Mouse (Mus musculus) forebrain, postnatal 0 days (tissue): ENCODE data around the gene Rsph10b. TPM values are rescaled to one million over a fixed set of nuclear protein-coding genes. Genes with fewer than 3 reads are reported as not detected.
"Not testable (repeated sequence)": the region's sequence is repeated elsewhere in the genome, so short reads cannot be mapped to it uniquely, and the experiment has no call there.

Experiments
- ATAC-seq: fragments of 200-750 bp; cut with Nextera tagmentation; 2 replicates; pipeline ENCODE4 v1.8.0; 2017; ENCODE audit warnings: mild to moderate bottlenecking, moderate library complexity
- DNase-seq: peaks from one replicate; pipeline ENCODE4 v3.0.0-alpha.2; 2015
- H3K27ac ChIP-seq: fragments of 300-500 bp; sonication (generic); 2 replicates; pipeline ENCODE4 v1.5.1; 2014; ENCODE audit warnings: low read depth, mild to moderate bottlenecking, antibody characterized with exemption, low read length, moderate library complexity, mixed read lengths
- H3K27me3 ChIP-seq: fragments of 300-500 bp; sonication (generic); 2 replicates; pipeline ENCODE4 v1.6.1; 2014; ENCODE audit warnings: mild to moderate bottlenecking, low read length, mixed read lengths; ENCODE audit not compliant: insufficient read depth
- H3K36me3 ChIP-seq: fragments of 300-500 bp; sonication (generic); 2 replicates; pipeline ENCODE4 v1.6.1; 2014; ENCODE audit warnings: mild to moderate bottlenecking, moderate library complexity; ENCODE audit not compliant: insufficient read depth
- H3K4me1 ChIP-seq: fragments of 300-500 bp; sonication (generic); 2 replicates; pipeline ENCODE4 v1.6.1; 2014; ENCODE audit warnings: antibody characterized with exemption; ENCODE audit not compliant: insufficient read depth
- H3K4me2 ChIP-seq: fragments of 300-500 bp; sonication (generic); 2 replicates; pipeline ENCODE4 v1.6.1; 2014; ENCODE audit warnings: low read depth, mild to moderate bottlenecking, moderate library complexity
- H3K4me3 ChIP-seq: fragments of 300-500 bp; sonication (generic); 2 replicates; pipeline ENCODE4 v1.5.1; 2014; ENCODE audit warnings: low read depth, low read length, mixed read lengths
- H3K9ac ChIP-seq: fragments of 300-500 bp; sonication (generic); 2 replicates; pipeline ENCODE4 v1.6.1; 2014; ENCODE audit warnings: mild to moderate bottlenecking
- H3K9me3 ChIP-seq: fragments of 300-500 bp; sonication (generic); 2 replicates; pipeline ENCODE4 v1.6.1; 2016; ENCODE audit warnings: low read length
- CTCF ChIP-seq: sonication (generic); IDR thresholded peaks from 2 replicates; pipeline ENCODE4 v1.5.1; 2016; ENCODE audit warnings: antibody characterized with exemption, control low read depth, low read depth
- WGBS: fragments of 180-500 bp; shearing (Covaris S2); extraction: QIAGEN DNeasy Blood & Tissue Kit; methylation state at CpG from one replicate; pipeline ENCODE4 v1.1.7; 2014; 5-methylcytosine and 5-hydroxymethylcytosine counted together
- polyA plus RNA-seq: library from polyadenylated mRNA; unstranded; fragments of >200 nt; fragmentation: Nextera tagmentation; extraction: Ambion mirVana; gene quantifications from 2 replicates; pipeline ENCODE4 v1.2.1, GENCODE M21; 2015
- total RNA-seq: library from RNA; depleted of rRNA; stranded (reverse); fragments of >200 nt; gene quantifications from 2 replicates; pipeline ENCODE4 v1.2.3, GENCODE M21; 2014

Rsph10b gene
- total and polyA plus RNA-seq, 2 experiments from 2014 or later = 3.4 to 4.3 TPM

GRCm38 (mm10) chr5:143992661-143993060 is 59.8 kb downstream of the Rsph10b start:
- H3K4me3 ChIP-seq = no peak overlapping the region
- no peak for ATAC-seq
- H3K27me3 ChIP-seq = no peaks in the 10 kb centered on the region
- DNase-seq = no peak
- no peaks in the 10 kb centered on the region for H3K4me1 ChIP-seq
- no peak overlapping the region for H3K4me2 ChIP-seq
- H3K27ac ChIP-seq = no peak overlapping the region
- no peak for TF ChIP-seq CTCF
- no peaks in the 10 kb centered on the region for H3K9me3 ChIP-seq
- WGBS = 85% methylated on average over 10 of the region's 10 CpGs
- no peak overlapping the region for H3K9ac ChIP-seq
- peaks cover 93% of the 10 kb centered on the region for H3K36me3 ChIP-seq

- no peak for TF ChIP-seq CTCF
- WGBS = 91% methylated on average over 8 of the region's 8 CpGs
- Histone ChIP-seq H3K27ac (no peak overlapping the region), H3K27me3 (no peaks in the 10 kb centered on the region), H3K36me3 (peaks cover 94% of the 10 kb centered on the region), H3K4me3 (no peak overlapping the region), H3K9ac (no peak overlapping the region), H3K9me3 (no peaks in the 10 kb centered on the region), H3K4me1 (no peaks in the 10 kb centered on the region), H3K4me2 (no peak overlapping the region)
- ATAC-seq = no peak
- DNase-seq = no peak
These were observed 60.4 kb downstream of the Rsph10b start for GRCm38 (mm10) chr5:143993260-143993659.

- no peak overlapping the region for H3K27ac ChIP-seq
- H3K9ac ChIP-seq = no peak overlapping the region
- no peaks in the 10 kb centered on the region for H3K9me3 ChIP-seq
- TF ChIP-seq CTCF = no peak
- no peak overlapping the region for H3K4me2 ChIP-seq
- peaks cover 94% of the 10 kb centered on the region for H3K36me3 ChIP-seq
- no peaks in the 10 kb centered on the region for H3K27me3 ChIP-seq
- DNase-seq (no peak), ATAC-seq (no peak)
- no peaks in the 10 kb centered on the region for H3K4me1 ChIP-seq
- no peak overlapping the region for H3K4me3 ChIP-seq
- 95% methylated on average over 5 of the region's 5 CpGs for WGBS
These were observed 61.0 kb downstream of the Rsph10b start for GRCm38 (mm10) chr5:143993849-143994248.

GRCm38 (mm10) chr5:143994632-143995365 is 62.0 kb downstream of the Rsph10b start:
- no peak for ATAC-seq
- H3K4me1 ChIP-seq = no peaks in the 10 kb centered on the region

GRCm38 (mm10) chr5:143999409-143999808 is 66.6 kb downstream of the Rsph10b start:
- H3K4me2 ChIP-seq = no peak overlapping the region
- 87% methylated on average over 1 of the region's 1 CpGs for WGBS

More at GRCm38 (mm10) chr5:143994632-143995365, 62.0 kb downstream of the Rsph10b start:
- TF ChIP-seq CTCF = peak; percentile 43
- no peak for DNase-seq
- Histone ChIP-seq H3K4me3 (no peak overlapping the region), H3K36me3 (peaks cover 92% of the 10 kb centered on the region), H3K27me3 (no peaks in the 10 kb centered on the region), H3K4me2 (no peak overlapping the region), H3K9me3 (no peaks in the 10 kb centered on the region), H3K27ac (no peak overlapping the region), H3K9ac (no peak overlapping the region)
- 77% methylated on average over 11 of the region's 11 CpGs for WGBS

GRCm38 (mm10) chr5:144002461-144003192 is 69.8 kb downstream of the Rsph10b start:
- Histone ChIP-seq H3K4me3 (no peak overlapping the region), H3K27me3 (no peaks in the 10 kb centered on the region), H3K4me1 (no peaks in the 10 kb centered on the region), H3K9me3 (no peaks in the 10 kb centered on the region), H3K36me3 (peaks cover 74% of the 10 kb centered on the region), H3K27ac (no peak overlapping the region), H3K9ac (no peak overlapping the region), H3K4me2 (no peak overlapping the region)
- no peak for ATAC-seq
- no peak for TF ChIP-seq CTCF
- WGBS = 94% methylated on average over 15 of the region's 15 CpGs
- DNase-seq = no peak

More at GRCm38 (mm10) chr5:143999409-143999808, 66.6 kb downstream of the Rsph10b start:
- H3K4me3 ChIP-seq = no peak overlapping the region
- ATAC-seq = no peak
- H3K27me3 ChIP-seq = no peaks in the 10 kb centered on the region
- no peaks in the 10 kb centered on the region for H3K4me1 ChIP-seq
- H3K9me3 ChIP-seq = no peaks in the 10 kb centered on the region
- no peak overlapping the region for H3K9ac ChIP-seq
- no peak for DNase-seq
- H3K36me3 ChIP-seq = peaks cover 82% of the 10 kb centered on the region
- TF ChIP-seq CTCF = peak; percentile 47
- H3K27ac ChIP-seq = no peak overlapping the region

- H3K4me1 ChIP-seq, H3K27ac ChIP-seq, H3K9ac ChIP-seq, DNase-seq, ATAC-seq, H3K27me3 ChIP-seq, H3K9me3 ChIP-seq: not testable (repeated sequence)
- peak overlapping the region; percentile 97 for H3K4me3 ChIP-seq
- peak overlapping the region; percentile 51 for H3K4me2 ChIP-seq
- peaks cover 38% of the 10 kb centered on the region for H3K36me3 ChIP-seq
- 70% methylated on average over 12 of the region's 13 CpGs for WGBS
These were observed 80.7 kb downstream of the Rsph10b start for GRCm38 (mm10) chr5:144013366-144014134.
